Mouse (Mus musculus) left cerebral cortex, adult 18-20 months (tissue): Measurements from ENCODE around the gene Cldnd2. TPM values are rescaled to one million over a fixed set of nuclear protein-coding genes. Genes with fewer than 3 reads are reported as not detected.
"Not testable (repeated sequence)": the region's sequence is repeated elsewhere in the genome, so short reads cannot be mapped to it uniquely, and the experiment has no call there.

Source experiments
- DNase-seq, 2 experiments: peaks; one replicate each; pipeline ENCODE4 v3.0.0; 2021 to 2022; ENCODE audit warnings: low spot score in 2 of 2, mixed read lengths in 1 of 2
- long read RNA-seq, 2 experiments: library from polyadenylated mRNA; stranded (forward); transcript quantifications; one replicate each; pipeline ENCODE4 v2.0.0; 2021
- total RNA-seq, 2 experiments: library from RNA; stranded (reverse); gene quantifications; 2 replicates each; pipeline ENCODE4 v1.2.3; 2021

Cldnd2 gene
- total RNA-seq = not detected
- long read RNA-seq, experiment 1 = 0 reads
- long read RNA-seq, experiment 2 = 0 reads

DNA sequence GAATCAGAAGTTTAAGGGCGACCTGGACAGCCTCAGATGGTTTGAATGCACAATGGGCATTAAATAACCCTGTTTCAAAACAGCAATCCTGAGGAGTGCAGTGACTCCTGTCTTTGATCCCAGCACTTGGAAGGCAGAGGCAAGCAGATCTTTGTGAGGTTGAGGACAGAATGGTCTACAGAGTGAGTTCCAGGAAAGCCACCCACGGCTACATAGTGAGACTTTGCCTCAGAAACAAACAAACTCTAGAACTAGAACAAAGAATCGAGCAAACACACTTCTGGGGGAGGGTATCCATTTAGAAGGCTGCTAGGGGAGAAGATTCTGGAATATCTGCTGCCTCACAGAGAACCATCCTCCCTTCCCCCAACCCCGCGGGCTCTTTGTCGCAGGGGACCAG, at the start of gene Cldnd2:
TSS of gene Cldnd2 (plus strand) at position 301 of the 400 bp plus-strand sequence.
- no peak for DNase-seq

GRCm38 (mm10) chr7:43392349-43393121, 48.0 kb upstream of the Cldnd2 start:
- DNase-seq = no peak

GRCm38 (mm10) chr7:43399501-43399900, 41.1 kb upstream of the Cldnd2 start:
- no peak for DNase-seq

- no peak for DNase-seq
Measured at GRCm38 (mm10) chr7:43402718-43403117, 37.9 kb upstream of the Cldnd2 start.

GRCm38 (mm10) chr7:43407573-43407972, 33.0 kb upstream of the Cldnd2 start:
- no peak for DNase-seq

- no peak for DNase-seq
Measured at GRCm38 (mm10) chr7:43408131-43408553, 32.4 kb upstream of the Cldnd2 start, which contains the start of gene Siglecg. TSS of gene Siglecg (plus strand) at chr7:43408204.

DNA sequence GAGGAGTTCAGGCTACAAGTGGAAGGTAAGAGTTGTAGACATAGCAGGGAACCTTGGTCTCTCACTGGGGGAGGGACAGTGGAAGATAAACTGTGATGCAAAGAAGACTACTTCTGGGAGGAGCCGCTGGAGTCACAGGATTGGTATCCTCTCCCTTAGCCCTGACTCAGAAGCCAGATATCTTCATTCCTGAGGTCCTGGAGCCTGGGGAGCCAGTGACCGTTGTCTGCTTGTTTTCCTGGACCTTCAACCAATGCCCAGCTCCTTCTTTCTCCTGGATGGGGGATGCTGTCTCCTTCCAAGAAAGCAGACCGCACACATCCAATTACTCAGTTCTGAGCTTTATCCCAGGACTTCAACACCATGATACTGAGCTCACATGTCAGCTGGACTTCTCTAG, 31.5 kb upstream of the Cldnd2 start:
- DNase-seq = no peak

DNA sequence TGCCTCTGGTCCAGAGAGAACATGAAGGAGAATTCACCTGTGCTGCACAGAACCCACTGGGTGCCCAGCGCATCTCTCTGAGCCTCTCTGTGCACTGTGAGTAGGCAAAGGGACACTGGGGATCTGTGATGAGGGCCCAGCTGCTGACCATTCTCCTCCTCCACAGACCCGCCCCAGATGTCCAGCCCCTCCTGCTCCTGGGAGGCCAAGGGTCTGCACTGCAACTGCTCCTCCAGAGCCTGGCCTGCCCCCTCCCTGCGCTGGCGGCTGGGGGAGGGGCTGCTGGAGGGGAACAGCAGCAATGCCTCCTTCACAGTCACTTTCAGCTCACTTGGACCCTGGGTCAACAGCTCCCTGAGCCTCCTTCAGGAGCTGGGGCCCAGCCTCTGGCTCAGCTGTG, 28.9 kb upstream of the Cldnd2 start:
- DNase-seq = not testable (repeated sequence)

GRCm38 (mm10) chr7:43417298-43417697, 23.3 kb upstream of the Cldnd2 start:
- DNase-seq = no peak

DNA sequence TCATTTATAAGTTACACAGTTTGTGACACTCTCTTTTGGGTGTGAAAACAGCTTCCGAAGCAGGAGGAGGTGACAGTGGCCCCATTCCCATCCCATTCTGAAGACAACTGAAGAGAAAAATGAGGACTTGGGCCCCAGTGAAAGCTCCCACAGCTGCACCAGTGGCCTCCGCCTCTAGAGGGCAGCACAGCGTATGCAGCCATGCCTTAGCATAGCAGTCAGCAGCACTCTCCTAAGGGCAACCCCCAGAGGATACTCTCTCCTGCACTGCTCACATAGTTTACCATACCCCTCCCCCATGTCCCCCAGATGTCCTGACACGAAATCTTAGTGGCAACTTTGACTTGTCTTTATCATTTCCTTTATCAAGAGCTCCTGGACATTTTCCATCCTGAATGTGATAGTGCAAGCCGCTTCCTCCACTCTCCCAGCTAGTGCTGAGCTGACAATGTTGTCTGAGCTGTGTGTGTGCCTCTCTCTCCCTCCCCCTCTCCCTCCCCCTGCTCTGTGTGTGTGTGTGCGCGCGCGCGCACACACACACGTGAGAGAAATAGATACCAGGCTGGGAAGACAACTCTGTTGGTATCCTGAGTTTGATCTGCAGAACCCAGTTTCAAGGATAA, 17.5 kb upstream of the Cldnd2 start:
- peak; percentile 84 to 94 for DNase-seq

DNA sequence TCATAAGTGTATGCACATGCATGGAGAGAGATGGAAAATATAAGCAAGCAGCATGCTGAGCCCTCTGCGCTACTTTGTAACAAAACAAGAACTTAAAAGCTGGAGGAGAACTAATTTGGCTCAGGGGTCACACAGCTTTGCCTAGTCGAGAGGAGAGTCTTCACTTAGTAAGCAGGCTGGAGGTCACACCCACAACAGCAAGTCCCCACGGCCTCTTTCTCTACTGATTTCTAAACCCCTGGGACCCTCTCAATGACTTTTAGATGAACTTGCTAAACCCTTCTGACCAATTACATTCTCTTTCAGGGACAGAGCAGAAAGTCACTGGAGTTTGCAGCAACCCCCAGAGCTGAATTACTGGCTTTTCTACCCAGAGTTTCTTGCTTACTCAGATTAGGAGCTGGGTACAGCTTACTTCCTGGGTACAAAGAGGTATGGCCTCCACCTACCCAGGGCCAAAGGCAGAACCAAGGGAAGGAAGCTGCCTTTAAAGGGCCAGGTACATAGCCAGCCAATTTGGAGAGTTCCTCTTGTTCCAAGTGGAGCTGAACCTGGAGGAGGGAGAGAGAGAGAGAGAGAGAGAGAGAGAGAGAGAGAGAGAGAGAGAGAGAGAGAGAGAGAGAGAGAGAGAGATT, 16.5 kb upstream of the Cldnd2 start:
- DNase-seq = no peak

DNA sequence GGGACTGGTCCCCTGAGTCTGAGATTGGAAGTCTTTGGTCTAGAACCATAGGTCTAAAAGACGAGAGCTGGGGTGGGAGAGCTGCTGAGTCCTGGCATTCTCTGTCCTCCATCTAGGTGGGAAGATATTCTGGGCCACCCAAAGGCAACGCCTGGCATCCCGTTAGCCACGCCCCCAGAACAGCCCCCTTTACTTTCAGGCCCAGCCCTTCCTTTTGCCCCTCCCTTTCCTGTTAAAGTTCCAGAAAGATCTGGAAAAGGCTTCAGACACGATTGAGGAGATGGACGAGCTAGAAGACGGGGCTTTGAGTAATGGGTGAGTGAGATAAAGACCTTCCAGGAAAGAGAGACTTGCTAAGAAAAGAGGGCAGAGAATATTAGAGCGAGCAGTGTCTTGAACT, 13.2 kb upstream of the Cldnd2 start, which contains the start of gene Lim2:
TSS of gene Lim2 (plus strand) at position 265 of the 400 bp plus-strand sequence.
- no peak for DNase-seq

DNA sequence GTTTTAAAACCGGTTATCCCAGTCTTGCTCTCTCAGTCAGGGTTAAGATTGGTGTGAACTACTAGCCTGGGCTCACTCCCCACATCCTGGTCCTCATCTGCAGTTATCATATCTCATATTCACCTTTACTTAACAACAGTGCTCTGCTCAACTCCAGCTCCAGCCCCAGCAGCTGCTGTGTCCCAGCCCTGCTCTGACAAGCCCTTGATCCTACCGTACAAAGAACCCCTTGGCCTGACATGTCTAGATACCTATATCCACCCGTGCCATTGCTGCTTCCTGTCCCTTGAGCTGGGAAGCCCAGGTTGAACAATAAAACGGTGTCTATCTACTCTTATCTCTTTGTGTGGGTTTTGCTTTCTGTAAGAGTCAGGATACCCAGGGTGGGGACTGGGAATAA, 11.1 kb upstream of the Cldnd2 start:
- DNase-seq = no peak

- DNase-seq = no peak
Measured at GRCm38 (mm10) chr7:43432891-43433290, 7.7 kb upstream of the Cldnd2 start.

DNA sequence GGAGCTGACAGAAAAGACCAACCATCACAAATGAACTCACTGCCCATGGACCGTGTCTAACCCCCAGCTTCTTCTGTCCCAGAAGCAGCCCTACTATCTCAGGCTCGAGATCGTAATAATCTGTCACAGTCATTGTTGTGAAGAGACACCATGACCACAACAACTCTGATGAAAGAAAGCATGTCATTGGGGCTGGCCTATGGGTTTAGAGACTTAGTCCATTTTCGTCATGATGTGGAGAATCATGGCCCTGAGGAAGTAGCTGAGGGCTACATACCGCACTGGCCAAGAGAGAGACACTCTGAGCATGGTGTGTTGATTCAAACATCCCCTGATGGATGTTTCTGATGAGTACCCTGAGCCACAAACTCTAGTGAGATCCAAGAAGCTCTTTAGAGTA, 5.9 kb upstream of the Cldnd2 start:
- DNase-seq = no peak

- DNase-seq = no peak
Measured at GRCm38 (mm10) chr7:43436341-43437255, 4.0 kb upstream of the Cldnd2 start, which contains the start of gene Nkg7. TSS of gene Nkg7 (plus strand) at chr7:43437073.

- DNase-seq = no peak
Measured at GRCm38 (mm10) chr7:43438611-43439010, 2.0 kb upstream of the Cldnd2 start.

DNA sequence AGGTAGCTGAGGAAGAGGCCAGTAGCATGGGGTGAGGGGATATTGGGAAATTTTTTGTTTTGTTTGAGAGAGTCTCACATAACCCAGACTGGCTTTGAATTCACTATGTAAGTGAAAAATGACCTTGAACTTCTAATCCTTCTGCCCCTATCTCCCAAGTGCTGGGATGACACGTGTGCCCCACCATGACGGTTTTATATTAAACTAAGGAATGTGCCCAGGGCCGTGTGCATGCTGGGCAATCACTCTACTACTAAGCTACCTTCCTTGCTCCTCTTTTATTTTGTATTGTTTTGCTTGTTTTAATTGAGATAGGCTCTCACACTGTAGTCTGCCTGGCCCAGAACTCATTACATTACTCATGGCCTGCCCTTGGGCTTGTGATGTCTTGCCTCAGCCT, 489 bp downstream of the Cldnd2 start:
- no peak for DNase-seq

DNA sequence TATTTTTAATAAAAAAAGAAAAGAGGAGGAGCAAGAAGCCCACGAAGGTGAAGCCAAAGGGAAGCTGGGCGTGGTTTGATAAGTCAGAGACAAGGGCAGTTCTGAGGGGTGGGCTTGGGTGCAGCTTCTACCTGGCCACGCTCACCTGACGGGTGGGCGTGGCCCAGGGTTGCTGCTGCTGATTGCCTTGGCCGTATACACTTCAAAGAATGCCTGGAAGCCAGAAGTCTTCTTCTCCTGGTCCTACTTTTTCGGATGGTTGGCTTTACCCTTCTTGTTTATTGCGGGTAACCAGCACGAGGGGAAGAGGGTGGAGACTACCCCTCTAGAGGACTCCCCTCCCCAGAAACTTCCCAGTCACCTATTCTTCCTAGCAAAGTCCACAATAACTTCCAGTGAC, 2.1 kb downstream of the Cldnd2 start:
- DNase-seq = no peak

DNA sequence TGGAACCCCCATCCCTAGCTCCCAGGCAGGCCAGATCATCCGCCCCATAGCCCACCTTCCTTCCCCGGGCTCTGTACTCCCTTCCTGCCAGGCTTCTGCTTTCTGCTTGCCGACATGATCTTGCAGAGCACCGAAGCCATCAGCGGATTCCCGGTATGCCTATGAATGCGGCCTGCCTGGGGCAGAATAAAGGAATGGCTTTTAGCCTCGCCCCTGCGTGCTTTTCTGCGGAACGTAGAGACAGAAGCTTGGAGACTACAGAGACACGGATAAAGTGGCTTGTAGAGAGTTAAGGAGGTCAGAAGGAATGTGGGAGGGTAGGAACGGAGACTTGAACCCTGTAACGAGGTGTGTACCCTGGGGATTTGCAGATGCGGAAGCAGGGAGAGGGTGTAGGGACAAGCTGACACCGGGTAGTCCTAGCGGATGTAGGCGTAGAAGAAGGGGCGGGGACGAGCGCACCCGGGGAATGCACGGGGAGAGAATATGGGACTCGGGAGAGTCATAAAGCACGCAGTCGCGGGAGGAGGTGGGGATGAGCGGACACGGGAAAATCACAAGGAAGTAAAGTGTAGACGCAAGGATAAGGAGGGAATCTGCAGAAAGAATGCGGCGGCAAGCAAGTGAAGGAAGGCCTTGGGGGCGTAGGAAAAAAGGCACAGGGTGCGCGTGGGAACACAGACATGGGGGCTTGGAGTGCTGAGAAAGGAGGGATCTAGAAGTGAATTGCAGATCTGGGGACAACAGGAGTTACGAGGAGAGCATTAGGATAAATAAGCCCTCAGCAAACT, 2.7 kb downstream of the Cldnd2 start:
- peak; percentile 53 to 75 for DNase-seq
